ENCODE assay signal across 8 mouse cellular contexts in genomic region chr17:17624957-17625586, GRCm38 (mm10). TPM values are rescaled to one million over a fixed set of nuclear protein-coding genes. Genes with fewer than 3 reads are reported as not detected.
DNase-seq lines count a peak whose midpoint lies in the region; ATAC-seq and TF ChIP-seq lines count a peak whose summit lies in the region.

TSS of gene Lnpep (minus strand) at chr17:17625050.

- peak within 1 kb of the TSS; percentile 99 for H3K27ac ChIP-seq in heart, embryonic 12.5 days (ENCODE audit: poor library complexity, severe bottlenecking)
- peak within 1 kb of the TSS; percentile 100 for H3K27ac ChIP-seq in kidney, postnatal 0 days
- H3K27ac ChIP-seq in liver, embryonic 11.5 days (ENCODE audit: low read depth, low read length): peak within 1 kb of the TSS; percentile 100
- H3K27ac ChIP-seq in stomach, embryonic 15.5 days: peak within 1 kb of the TSS; percentile 100

- no peaks in the 10 kb centered on the region for H3K9me3 ChIP-seq in heart, embryonic 12.5 days (replicated peaks)
- no peaks in the 10 kb centered on the region for H3K9me3 ChIP-seq in kidney, postnatal 0 days (replicated peaks; ENCODE audit: low read length)
- H3K9me3 ChIP-seq in liver, embryonic 11.5 days (ENCODE audit: control insufficient read depth, low read length): no peaks in the 10 kb centered on the region; the same call in 1 of the 2 replicates
- H3K9me3 ChIP-seq in stomach, embryonic 15.5 days: no peaks in the 10 kb centered on the region

- H3K36me3 ChIP-seq in heart, embryonic 12.5 days: no peaks in the 10 kb centered on the region
- H3K36me3 ChIP-seq in kidney, postnatal 0 days (ENCODE audit: insufficient read depth, low read length): no peaks in the 10 kb centered on the region
- H3K36me3 ChIP-seq in liver, embryonic 11.5 days (ENCODE audit: control insufficient read depth, insufficient read depth, low read length): no peaks in the 10 kb centered on the region
- no peaks in the 10 kb centered on the region for H3K36me3 ChIP-seq in stomach, embryonic 15.5 days

- peak within 1 kb of the TSS; percentile 98 for H3K9ac ChIP-seq in heart, embryonic 12.5 days
- peak within 1 kb of the TSS; percentile 95 for H3K9ac ChIP-seq in kidney, postnatal 0 days (ENCODE audit: low read depth, low read length)
- peak within 1 kb of the TSS; percentile 91 for H3K9ac ChIP-seq in liver, embryonic 11.5 days (ENCODE audit: low read depth, low read length)
- peak within 1 kb of the TSS; percentile 98 for H3K9ac ChIP-seq in stomach, embryonic 15.5 days

- peak; percentile 96 for DNase-seq in CD4-positive helper T cell, adult 2 months (ENCODE audit: low read depth, low spot score)
- peak; percentile 90 for DNase-seq in brain, embryonic 18.5 days (ENCODE audit: low read depth, low spot score)
- peak; percentile 98 for DNase-seq in kidney, postnatal 0 days (ENCODE audit: low spot score)
- DNase-seq in liver, embryonic 11.5 days (ENCODE audit: low spot score): peak; percentile 92
- peak; percentile 95 for DNase-seq in naive thymus-derived CD4-positive, alpha-beta T cell, adult 2 months (ENCODE audit: low read depth)

- H3K27me3 ChIP-seq in heart, embryonic 12.5 days (replicated peaks): no peaks in the 10 kb centered on the region
- no peaks in the 10 kb centered on the region for H3K27me3 ChIP-seq in kidney, postnatal 0 days (ENCODE audit: insufficient read depth, low read length)
- H3K27me3 ChIP-seq in liver, embryonic 11.5 days (replicated peaks; ENCODE audit: control insufficient read depth, insufficient read depth, low read length): no peaks in the 10 kb centered on the region
- H3K27me3 ChIP-seq in stomach, embryonic 15.5 days (replicated peaks): no peaks in the 10 kb centered on the region

- H3K4me2 ChIP-seq in heart, embryonic 12.5 days: peak within 1 kb of the TSS; percentile 83
- H3K4me2 ChIP-seq in kidney, postnatal 0 days (ENCODE audit: low read length): peak within 1 kb of the TSS; percentile 78
- peak within 1 kb of the TSS; percentile 87 for H3K4me2 ChIP-seq in liver, embryonic 11.5 days
- peak within 1 kb of the TSS; percentile 63 for H3K4me2 ChIP-seq in stomach, embryonic 15.5 days

- peak within 1 kb of the TSS; percentile 98 for H3K4me3 ChIP-seq in heart, embryonic 12.5 days
- peak within 1 kb of the TSS; percentile 90 for H3K4me3 ChIP-seq in kidney, postnatal 0 days (replicated peaks; ENCODE audit: low read depth, low read length)
- peak within 1 kb of the TSS; percentile 93 for H3K4me3 ChIP-seq in liver, embryonic 11.5 days (ENCODE audit: low read depth, low read length)
- peak within 1 kb of the TSS; percentile 92 for H3K4me3 ChIP-seq in stomach, embryonic 15.5 days (replicated peaks)

- H3K4me1 ChIP-seq in heart, embryonic 12.5 days (replicated peaks): peaks cover 8% of the 10 kb centered on the region
- H3K4me1 ChIP-seq in kidney, postnatal 0 days (replicated peaks; ENCODE audit: insufficient read depth, low read length): peaks cover 7% of the 10 kb centered on the region; the same call in 1 of the 2 replicates
- peaks cover 7% of the 10 kb centered on the region; the same call in 1 of the 2 replicates for H3K4me1 ChIP-seq in liver, embryonic 11.5 days (replicated peaks; ENCODE audit: control insufficient read depth, insufficient read depth, low read length)
- H3K4me1 ChIP-seq in stomach, embryonic 15.5 days: peaks cover 6% of the 10 kb centered on the region; the same call in 1 of the 2 replicates

- ATAC-seq in erythroid progenitor cell, adult 5-6 weeks (replicated peaks; ENCODE audit: low FRiP score, poor library complexity, severe bottlenecking): peak; percentile 83
- ATAC-seq in heart, embryonic 12.5 days (ENCODE audit: insufficient number of reproducible peaks, low FRiP score): peak; percentile 92
- peak; percentile 94 for ATAC-seq in kidney, postnatal 0 days (replicated peaks; ENCODE audit: low FRiP score, low read depth)
- ATAC-seq in liver, embryonic 11.5 days (replicated peaks; ENCODE audit: low FRiP score): peak; percentile 86
- peak; percentile 91 for ATAC-seq in stomach, embryonic 15.5 days (ENCODE audit: insufficient read depth, low FRiP score, low read depth)

- TF ChIP-seq CTCF in kidney, postnatal 0 days (IDR thresholded peaks at IDR 0.05; ENCODE audit: low read depth): no peak

- under 1% methylated on average over 44 of the region's 44 CpGs for WGBS in heart, embryonic 12.5 days
- under 1% methylated on average over 44 of the region's 44 CpGs for WGBS in kidney, postnatal 0 days
- WGBS in liver, embryonic 11.5 days: under 1% methylated on average over 44 of the region's 44 CpGs
- under 1% methylated on average over 43 of the region's 44 CpGs for WGBS in stomach, embryonic 15.5 days

RNA-seq across cellular contexts. Expression of gene Lnpep, which starts in this region (rescaled TPM):
- 45.0 and 50.7 TPM in 2 replicates for total RNA-seq in erythroid progenitor cell, adult 5-6 weeks (2015; ENCODE audit: low replicate concordance)
- total RNA-seq in erythroid progenitor cell, adult 5-6 weeks (2017; ENCODE audit: low replicate concordance): 36.1 TPM in 2 replicates
- polyA plus RNA-seq in heart, embryonic 12.5 days (2016; fragmentation: Nextera tagmentation; extraction: Ambion mirVana): 13.8 and 15.1 TPM in 2 replicates
- polyA plus RNA-seq in kidney, postnatal 0 days (2015; fragmentation: Nextera tagmentation; extraction: Ambion mirVana): 6.3 and 7.1 TPM in 2 replicates
- 6.6 and 6.8 TPM in 2 replicates for polyA plus RNA-seq in liver, embryonic 11.5 days (2014; fragmentation: Nextera tagmentation; extraction: Ambion mirVana)
- polyA plus RNA-seq in stomach, embryonic 15.5 days (2015; fragmentation: Nextera tagmentation; extraction: Ambion mirVana): 8.9 and 9.2 TPM in 2 replicates

Comparison
In these comparisons a context has a peak if more than half of its experiments do, and no peak if none do; other contexts are left out.
1. Peak in every context shown above with its lines: DNase-seq, ATAC-seq, H3K4me3 ChIP-seq and H3K27ac ChIP-seq.